Mouse (Mus musculus) liver, postnatal 0 days (tissue): ENCODE measurements around the gene Crybg3. TPM values are rescaled to one million over a fixed set of nuclear protein-coding genes. Genes with fewer than 3 reads are reported as not detected.

Experiments used
- ATAC-seq: fragments of 200-750 bp; cut with Nextera tagmentation; 2 replicates; pipeline ENCODE4 v1.8.0; 2017; ENCODE audit warnings: mild to moderate bottlenecking, moderate library complexity
- DNase-seq: peaks from one replicate; pipeline ENCODE4 v3.0.0-alpha.2; 2016
- H3K27ac ChIP-seq: fragments of 300-500 bp; sonication (generic); 2 replicates; pipeline ENCODE4 v1.5.1; 2014; ENCODE audit warnings: antibody characterized with exemption, moderate library complexity, mild to moderate bottlenecking, low read depth
- H3K27me3 ChIP-seq: fragments of 300-500 bp; sonication (generic); 2 replicates; pipeline ENCODE4 v1.6.1; 2014; ENCODE audit warnings: low read length, control low read depth, mixed read lengths; ENCODE audit not compliant: insufficient read depth
- H3K36me3 ChIP-seq: fragments of 300-500 bp; sonication (generic); replicated peaks from 2 replicates; pipeline ENCODE4 v1.6.1; 2014; ENCODE audit warnings: mild to moderate bottlenecking, control low read depth, low read length, moderate library complexity, mixed read lengths; ENCODE audit not compliant: insufficient read depth
- H3K4me1 ChIP-seq: fragments of 300-500 bp; sonication (generic); 2 replicates; pipeline ENCODE4 v1.6.1; 2014; ENCODE audit warnings: antibody characterized with exemption, mild to moderate bottlenecking, control low read depth; ENCODE audit not compliant: insufficient read depth
- H3K4me2 ChIP-seq: fragments of 300-500 bp; sonication (generic); 2 replicates; pipeline ENCODE4 v1.6.1; 2014; ENCODE audit warnings: low read depth, mild to moderate bottlenecking, low read length, moderate library complexity, mixed read lengths
- H3K4me3 ChIP-seq: fragments of 300-500 bp; sonication (generic); 2 replicates; pipeline ENCODE4 v1.5.1; 2014; ENCODE audit warnings: low read depth, low read length
- H3K9ac ChIP-seq: fragments of 300-500 bp; sonication (generic); replicated peaks from 2 replicates; pipeline ENCODE4 v1.6.1; 2014; ENCODE audit warnings: mild to moderate bottlenecking, moderate library complexity
- H3K9me3 ChIP-seq: fragments of 300-500 bp; sonication (generic); 2 replicates; pipeline ENCODE4 v1.6.1; 2016; ENCODE audit warnings: mild to moderate bottlenecking, control low read depth, low read length, mixed read lengths
- CTCF ChIP-seq: sonication (generic); IDR thresholded peaks from 2 replicates; pipeline ENCODE4 v1.5.1; 2016; ENCODE audit warnings: antibody characterized with exemption, low read depth
- EP300 ChIP-seq: IDR thresholded peaks from 2 replicates; pipeline ENCODE4 v1.6.1; 2016; ENCODE audit warnings: antibody characterized with exemption, low read depth, mild to moderate bottlenecking
- WGBS: fragments of 180-500 bp; shearing (Covaris S2); extraction: QIAGEN DNeasy Blood & Tissue Kit; methylation state at CpG from one replicate; pipeline ENCODE4 v1.1.7; 2014; ENCODE audit not compliant: insufficient replicate concordance; 5-methylcytosine and 5-hydroxymethylcytosine counted together
- polyA plus RNA-seq: library from polyadenylated mRNA; unstranded; fragments of >200 nt; fragmentation: Nextera tagmentation; extraction: Ambion mirVana; gene quantifications from 2 replicates; pipeline ENCODE4 v1.2.1, GENCODE M21; 2015

Crybg3 gene
- polyA plus RNA-seq, 1 experiment from 2014 or later, result 1.0 TPM

GRCm38 (mm10) chr16:59531243-59531642 lies 69.5 kb downstream of the Crybg3 start:
- WGBS, result 60% methylated on average over 5 of the region's 5 CpGs

GRCm38 (mm10) chr16:59529570-59529969 lies 71.2 kb downstream of the Crybg3 start:
- H3K9me3 ChIP-seq, result no peaks in the 10 kb centered on the region
- DNase-seq (no peak), ATAC-seq (peak; percentile 55)
- H3K4me3 ChIP-seq, result no peak overlapping the region
- no peaks in the 10 kb centered on the region for H3K27me3 ChIP-seq
- TF ChIP-seq CTCF, result no peak
- TF ChIP-seq EP300, result no peak
- peaks cover 3% of the 10 kb centered on the region for H3K4me1 ChIP-seq
- H3K4me2 ChIP-seq, result no peak overlapping the region
- no peak overlapping the region for H3K9ac ChIP-seq
- WGBS, result 76% methylated on average over 13 of the region's 13 CpGs
- H3K36me3 ChIP-seq, result no peaks in the 10 kb centered on the region
- no peak overlapping the region for H3K27ac ChIP-seq

More at GRCm38 (mm10) chr16:59531243-59531642, 69.5 kb downstream of the Crybg3 start:
- Histone ChIP-seq H3K36me3 (no peaks in the 10 kb centered on the region), H3K9me3 (no peaks in the 10 kb centered on the region), H3K27ac (no peak overlapping the region), H3K4me2 (no peak overlapping the region), H3K27me3 (no peaks in the 10 kb centered on the region), H3K4me1 (peaks cover 3% of the 10 kb centered on the region), H3K4me3 (no peak overlapping the region), H3K9ac (no peak overlapping the region)
- ATAC-seq (peak; percentile 77), DNase-seq (no peak)
- no peak for TF ChIP-seq CTCF
- no peak for TF ChIP-seq EP300

GRCm38 (mm10) chr16:59526939-59527338 lies 73.8 kb downstream of the Crybg3 start:
- ATAC-seq (no peak), DNase-seq (no peak)
- Histone ChIP-seq H3K9me3 (no peaks in the 10 kb centered on the region), H3K4me3 (no peak overlapping the region), H3K27ac (no peak overlapping the region), H3K36me3 (no peaks in the 10 kb centered on the region), H3K27me3 (no peaks in the 10 kb centered on the region), H3K4me2 (no peak overlapping the region), H3K9ac (no peak overlapping the region), H3K4me1 (no peaks in the 10 kb centered on the region; the same call in 1 of the 2 replicates)
- WGBS, result 82% methylated on average over 6 of the region's 6 CpGs
- TF ChIP-seq EP300 (no peak), CTCF (0 out of 2 replicates have a peak, but pooled peaks have one; percentile 4)

GRCm38 (mm10) chr16:59521752-59522423 lies 78.9 kb downstream of the Crybg3 start:
- Histone ChIP-seq H3K36me3 (no peaks in the 10 kb centered on the region), H3K9me3 (no peaks in the 10 kb centered on the region), H3K9ac (no peak overlapping the region), H3K4me3 (no peak overlapping the region), H3K4me2 (no peak overlapping the region), H3K27ac (no peak overlapping the region), H3K27me3 (no peaks in the 10 kb centered on the region), H3K4me1 (no peaks in the 10 kb centered on the region)
- ATAC-seq (no peak), DNase-seq (no peak)
- no peak for TF ChIP-seq EP300
- TF ChIP-seq CTCF, result no peak
- 69% methylated on average over 16 of the region's 16 CpGs for WGBS

GRCm38 (mm10) chr16:59517447-59518219 lies 83.1 kb downstream of the Crybg3 start:
- DNase-seq (peak; percentile 26), ATAC-seq (peak; percentile 36; the same call in 1 of the 2 replicates)
- Histone ChIP-seq H3K9me3 (no peaks in the 10 kb centered on the region), H3K27ac (no peak overlapping the region), H3K4me3 (no peak overlapping the region), H3K27me3 (no peaks in the 10 kb centered on the region), H3K9ac (no peak overlapping the region), H3K4me1 (no peaks in the 10 kb centered on the region), H3K36me3 (no peaks in the 10 kb centered on the region), H3K4me2 (no peak overlapping the region)
- TF ChIP-seq EP300, result no peak
- TF ChIP-seq CTCF, result peak; percentile 22; the same call in 1 of the 2 replicates
- WGBS, result 37% methylated on average over 15 of the region's 15 CpGs

GRCm38 (mm10) chr16:59516965-59517364 lies 83.8 kb downstream of the Crybg3 start:
- no peak for TF ChIP-seq EP300
- no peak overlapping the region for H3K9ac ChIP-seq
- no peaks in the 10 kb centered on the region for H3K27me3 ChIP-seq
- H3K4me1 ChIP-seq, result no peaks in the 10 kb centered on the region
- DNase-seq, result no peak
- no peak for ATAC-seq
- no peak overlapping the region for H3K4me3 ChIP-seq
- no peaks in the 10 kb centered on the region for H3K36me3 ChIP-seq
- no peaks in the 10 kb centered on the region for H3K9me3 ChIP-seq
- H3K4me2 ChIP-seq, result no peak overlapping the region
- 79% methylated on average over 10 of the region's 10 CpGs for WGBS
- H3K27ac ChIP-seq, result no peak overlapping the region
